Mouse (Mus musculus): ENCODE data around the gene Gm21958. TPM values are rescaled to one million over a fixed set of nuclear protein-coding genes. Genes with fewer than 3 reads are reported as not detected.
"Not testable (repeated sequence)": the region's sequence is repeated elsewhere in the genome, so short reads cannot be mapped to it uniquely, and the experiment has no call there.

Gm21958 gene
- polyA plus RNA-seq, 1 experiment from 2014 or later, result 1.7 TPM

DNA sequence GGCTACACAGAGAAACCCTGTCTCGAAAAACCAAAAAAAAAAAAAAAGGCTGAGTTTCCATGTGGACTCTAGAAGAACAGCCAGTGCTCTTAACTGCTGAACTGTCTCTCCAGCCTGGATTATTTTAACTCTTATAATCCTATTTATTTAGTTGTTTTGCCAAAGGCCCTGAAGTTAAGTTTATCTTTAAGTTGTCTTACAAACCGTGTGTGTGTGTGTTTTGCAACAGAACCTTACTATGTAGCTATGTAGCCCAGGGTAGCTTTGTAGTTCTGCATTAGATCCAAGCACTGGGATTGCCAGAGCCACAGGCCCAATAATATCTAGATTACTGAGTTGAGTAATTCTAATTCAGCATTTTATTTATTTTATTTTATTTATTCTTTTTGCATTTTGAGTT, 11.2 kb upstream of the Gm21958 start:
- no peak overlapping the region for H3K27ac ChIP-seq (ENCODE audit: low read depth)
- ATAC-seq (ENCODE audit: insufficient read depth) (no peak), DNase-seq (no peak)
- WGBS, result 80% methylated on average over 2 of the region's 2 CpGs
- H3K4me1 ChIP-seq (ENCODE audit: insufficient read depth), result no peaks in the 10 kb centered on the region
- no peak for TF ChIP-seq CTCF (IDR thresholded peaks at IDR 0.05; ENCODE audit: low read depth)
- H3K36me3 ChIP-seq (ENCODE audit: insufficient read depth), result peaks cover 82% of the 10 kb centered on the region
- no peak overlapping the region for H3K9ac ChIP-seq
- no peaks in the 10 kb centered on the region for H3K27me3 ChIP-seq (ENCODE audit: insufficient read depth, low read length)
- no peaks in the 10 kb centered on the region for H3K9me3 ChIP-seq (ENCODE audit: low read depth, low read length)
- no peak overlapping the region for H3K4me3 ChIP-seq (ENCODE audit: low read depth, low read length)
- H3K4me2 ChIP-seq, result no peak overlapping the region

DNA sequence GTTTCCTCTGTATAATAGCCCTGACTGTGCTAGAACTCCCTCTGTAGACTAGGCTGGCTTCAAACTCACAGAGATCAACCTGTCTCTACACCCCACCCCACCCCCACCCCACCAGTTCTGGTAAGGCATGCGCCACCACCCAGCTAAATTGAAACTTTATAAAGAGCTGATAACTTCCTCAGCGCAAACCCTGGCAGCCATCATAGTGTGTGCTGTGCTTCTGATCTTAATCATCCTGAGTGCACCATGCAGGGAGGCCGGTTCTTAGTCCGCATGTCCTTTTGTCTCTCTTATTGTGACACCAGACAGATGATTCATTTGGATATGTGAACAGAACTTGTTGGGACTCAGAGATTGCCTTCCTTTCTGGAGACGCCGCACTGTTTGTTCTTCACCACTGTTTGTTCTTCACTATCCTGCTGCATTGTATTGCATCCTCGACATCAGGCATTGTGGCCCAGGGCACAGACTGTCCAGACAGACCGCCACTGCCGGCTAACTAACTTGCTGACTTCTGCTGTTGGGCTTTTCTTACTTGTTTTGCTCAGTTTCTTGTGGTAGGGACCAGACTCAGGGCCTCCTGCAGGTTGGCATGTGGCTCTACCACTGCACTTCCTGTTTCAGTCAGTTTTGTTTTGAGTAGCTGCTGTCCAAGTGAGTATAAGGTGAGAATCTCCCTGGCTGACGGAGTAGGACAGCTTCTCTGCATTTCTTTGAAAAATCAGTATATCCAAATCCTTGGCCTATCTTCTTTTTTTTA, 9.8 kb upstream of the Gm21958 start:
- no peaks in the 10 kb centered on the region for H3K27me3 ChIP-seq (ENCODE audit: insufficient read depth, low read length)
- H3K9me3 ChIP-seq (ENCODE audit: low read depth, low read length), result no peaks in the 10 kb centered on the region
- H3K9ac ChIP-seq, result no peak overlapping the region
- H3K4me1 ChIP-seq (ENCODE audit: insufficient read depth), result no peaks in the 10 kb centered on the region
- no peak for ATAC-seq (ENCODE audit: insufficient read depth)
- H3K4me3 ChIP-seq (ENCODE audit: low read depth, low read length), result no peak overlapping the region
- TF ChIP-seq CTCF (IDR thresholded peaks at IDR 0.05; ENCODE audit: low read depth), result no peak
- no peak overlapping the region for H3K27ac ChIP-seq (ENCODE audit: low read depth)
- no peak overlapping the region for H3K4me2 ChIP-seq
- H3K36me3 ChIP-seq (ENCODE audit: insufficient read depth), result peaks cover 76% of the 10 kb centered on the region
- no peak for DNase-seq
- WGBS, result 75% methylated on average over 10 of the region's 10 CpGs

DNA sequence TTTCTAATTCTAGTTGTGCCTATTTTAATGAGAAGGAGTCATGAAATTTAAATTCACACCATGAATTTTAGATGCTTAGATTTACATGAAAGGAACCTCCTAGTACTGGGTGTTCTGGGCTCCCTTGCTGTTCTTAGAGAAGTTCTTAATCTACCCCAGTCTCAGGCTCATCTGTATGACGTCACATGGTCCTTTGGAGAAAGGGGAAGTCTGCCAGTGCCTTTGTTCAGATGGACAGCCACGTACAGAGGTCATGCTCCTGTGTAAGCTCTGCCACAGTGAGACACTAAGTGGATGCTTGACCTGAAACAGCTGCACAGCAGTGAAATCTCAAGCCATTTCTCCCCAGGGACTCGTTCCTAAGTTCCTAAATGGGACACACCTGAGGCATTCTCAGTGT, 4.8 kb upstream of the Gm21958 start:
- Histone ChIP-seq H3K4me2 (no peak overlapping the region), H3K4me3 (ENCODE audit: low read depth, low read length) (no peak overlapping the region), H3K27me3 (ENCODE audit: insufficient read depth, low read length) (no peaks in the 10 kb centered on the region), H3K9me3 (ENCODE audit: low read depth, low read length) (no peaks in the 10 kb centered on the region), H3K4me1 (ENCODE audit: insufficient read depth) (no peaks in the 10 kb centered on the region), H3K27ac (ENCODE audit: low read depth) (no peak overlapping the region), H3K9ac (no peak overlapping the region), H3K36me3 (ENCODE audit: insufficient read depth) (peaks cover 89% of the 10 kb centered on the region)
- DNase-seq (no peak), ATAC-seq (ENCODE audit: insufficient read depth) (no peak)
- TF ChIP-seq CTCF (IDR thresholded peaks at IDR 0.05; ENCODE audit: low read depth), result no peak
- 70% methylated on average over 3 of the region's 3 CpGs for WGBS

DNA sequence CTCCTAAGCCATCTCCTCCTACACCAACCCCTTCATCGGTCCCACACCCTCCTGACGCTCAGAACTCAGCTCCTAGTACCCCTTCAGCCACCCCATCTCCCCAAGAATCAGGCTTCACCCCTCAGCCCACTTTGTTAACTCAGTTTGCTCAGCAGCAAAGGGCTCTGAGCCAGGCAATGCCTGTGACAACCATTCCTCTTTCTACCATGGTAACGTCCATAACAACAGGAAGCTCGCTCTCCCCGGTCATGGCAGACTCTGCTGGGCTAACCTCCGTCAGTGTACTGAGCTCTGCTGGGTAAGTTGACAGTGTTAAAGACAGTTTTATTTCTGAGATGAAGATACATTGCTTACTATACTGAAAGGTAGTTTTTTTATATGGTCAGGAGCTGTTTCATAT, 3.2 kb upstream of the Gm21958 start:
- no peak for ATAC-seq (ENCODE audit: insufficient read depth)
- H3K9me3 ChIP-seq (ENCODE audit: low read depth, low read length), result no peaks in the 10 kb centered on the region
- no peaks in the 10 kb centered on the region for H3K27me3 ChIP-seq (ENCODE audit: insufficient read depth, low read length)
- peaks cover 83% of the 10 kb centered on the region for H3K36me3 ChIP-seq (ENCODE audit: insufficient read depth)
- no peak overlapping the region for H3K27ac ChIP-seq (ENCODE audit: low read depth)
- TF ChIP-seq CTCF (IDR thresholded peaks at IDR 0.05; ENCODE audit: low read depth), result no peak
- H3K9ac ChIP-seq, result no peak overlapping the region
- 87% methylated on average over 6 of the region's 6 CpGs for WGBS
- H3K4me2 ChIP-seq, result no peak overlapping the region
- H3K4me3 ChIP-seq (ENCODE audit: low read depth, low read length), result no peak overlapping the region
- no peaks in the 10 kb centered on the region for H3K4me1 ChIP-seq (ENCODE audit: insufficient read depth)
- no peak for DNase-seq

DNA sequence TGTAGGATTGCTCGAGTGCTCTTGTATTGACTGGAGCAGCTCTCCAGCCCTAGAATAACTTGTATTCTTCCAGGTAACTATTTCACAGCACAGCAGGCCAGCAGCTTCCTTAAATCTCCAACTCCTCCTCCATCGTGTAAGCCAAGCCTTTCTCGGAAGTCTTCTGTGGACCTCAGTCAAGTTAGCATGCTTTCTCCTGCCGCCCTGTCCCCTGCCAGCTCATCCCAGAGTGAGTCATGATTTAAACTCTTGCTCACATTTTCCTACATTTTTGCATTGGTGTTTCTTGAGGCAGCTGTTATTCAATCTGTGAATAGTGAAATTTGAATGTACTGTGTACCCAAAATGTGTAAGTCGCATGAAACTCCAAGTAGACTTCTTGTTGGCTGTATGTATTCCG, 1.3 kb upstream of the Gm21958 start:
- Histone ChIP-seq H3K27ac (ENCODE audit: low read depth) (no peak overlapping the region), H3K4me1 (ENCODE audit: insufficient read depth) (no peaks in the 10 kb centered on the region), H3K4me3 (ENCODE audit: low read depth, low read length) (no peak overlapping the region), H3K9me3 (ENCODE audit: low read depth, low read length) (no peaks in the 10 kb centered on the region), H3K4me2 (no peak overlapping the region), H3K9ac (no peak overlapping the region), H3K27me3 (ENCODE audit: insufficient read depth, low read length) (no peaks in the 10 kb centered on the region), H3K36me3 (ENCODE audit: insufficient read depth) (peaks cover 82% of the 10 kb centered on the region)
- WGBS, result 89% methylated on average over 6 of the region's 6 CpGs
- DNase-seq, result no peak
- TF ChIP-seq CTCF (IDR thresholded peaks at IDR 0.05; ENCODE audit: low read depth), result no peak
- ATAC-seq (ENCODE audit: insufficient read depth), result no peak

DNA sequence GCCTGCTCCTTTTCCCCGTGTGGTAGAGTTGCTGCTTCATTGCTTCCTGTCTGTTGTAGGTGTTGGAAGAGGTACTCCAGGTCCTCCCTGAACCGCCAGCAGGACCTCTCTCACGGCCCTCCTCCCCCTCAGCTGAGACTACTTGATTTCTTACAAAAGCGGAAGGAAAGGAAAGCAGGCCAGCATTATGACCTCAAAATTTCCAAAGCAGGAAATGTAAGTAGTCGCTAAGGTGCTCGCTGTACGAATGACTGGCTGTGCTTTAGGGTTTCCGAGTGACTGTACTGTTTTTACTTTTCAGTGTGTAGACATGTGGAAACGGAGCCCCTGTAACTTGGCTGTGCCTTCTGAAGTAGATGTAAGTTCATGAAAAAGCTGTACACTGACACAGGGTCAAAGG, 5.2 kb downstream of the Gm21958 start:
- no peak for TF ChIP-seq CTCF (IDR thresholded peaks at IDR 0.05; ENCODE audit: low read depth)
- ATAC-seq (ENCODE audit: insufficient read depth) (no peak), DNase-seq (no peak)
- Histone ChIP-seq H3K9ac (no peak overlapping the region), H3K9me3 (ENCODE audit: low read depth, low read length) (no peaks in the 10 kb centered on the region), H3K27me3 (ENCODE audit: insufficient read depth, low read length) (no peaks in the 10 kb centered on the region), H3K4me3 (ENCODE audit: low read depth, low read length) (no peak overlapping the region), H3K27ac (ENCODE audit: low read depth) (no peak overlapping the region), H3K4me1 (ENCODE audit: insufficient read depth) (no peaks in the 10 kb centered on the region), H3K36me3 (ENCODE audit: insufficient read depth) (peaks cover 90% of the 10 kb centered on the region), H3K4me2 (no peak overlapping the region)
- 81% methylated on average over 9 of the region's 9 CpGs for WGBS

DNA sequence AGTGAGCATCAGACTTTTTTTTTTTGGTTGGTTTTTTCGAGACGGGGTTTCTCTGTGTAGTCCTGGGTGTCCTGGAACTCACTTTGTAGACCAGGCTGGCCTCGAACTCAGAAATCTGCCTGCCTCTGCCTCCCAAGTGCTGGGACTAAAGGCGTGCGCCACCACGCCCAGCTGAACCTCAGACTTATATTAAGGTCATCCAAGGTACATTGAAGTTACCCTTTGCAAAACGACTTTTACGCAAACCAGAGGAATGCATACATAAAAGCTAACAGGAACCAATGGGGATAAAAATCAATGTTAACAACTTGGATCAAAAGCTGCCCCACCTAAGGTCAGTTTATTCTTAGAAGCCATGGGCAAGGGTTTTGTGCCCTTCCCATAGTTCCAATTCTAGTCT, 10.0 kb downstream of the Gm21958 start:
- 95% methylated on average over 8 of the region's 8 CpGs for WGBS
- not testable (repeated sequence) for H3K4me2 ChIP-seq

More for the DNA sequence above, 10.0 kb downstream of the Gm21958 start:
- H3K4me1 ChIP-seq (ENCODE audit: insufficient read depth); ATAC-seq (ENCODE audit: insufficient read depth); H3K27ac ChIP-seq (ENCODE audit: low read depth); H3K9me3 ChIP-seq (ENCODE audit: low read depth, low read length); DNase-seq; H3K9ac ChIP-seq; H3K27me3 ChIP-seq (ENCODE audit: insufficient read depth, low read length); H3K4me3 ChIP-seq (ENCODE audit: low read depth, low read length): not testable (repeated sequence)
- peaks cover 86% of the 10 kb centered on the region for H3K36me3 ChIP-seq (ENCODE audit: insufficient read depth)
